Mouse (Mus musculus) ES-E14 (cell line): ENCODE results near the gene Dcn. TPM values are rescaled to one million over a fixed set of nuclear protein-coding genes. Genes with fewer than 3 reads are reported as not detected.

Source experiments
- DNase-seq: peaks from one replicate; pipeline ENCODE4 v3.0.0-alpha.2; 2013; ENCODE audit warnings: low read depth, low spot score
- H3K27ac ChIP-seq: 2 replicates; pipeline ENCODE4 v1.5.1; 2012; ENCODE audit warnings: low read depth, mild to moderate bottlenecking, low read length, moderate library complexity, mixed read lengths; ENCODE audit not compliant: poor library complexity, insufficient read depth, severe bottlenecking
- H3K36me3 ChIP-seq: 2 replicates; pipeline ENCODE4 v1.6.1; 2012; ENCODE audit warnings: mild to moderate bottlenecking, low read length, moderate library complexity, mixed read lengths; ENCODE audit not compliant: control insufficient read depth, poor library complexity, insufficient read depth, severe bottlenecking
- H3K4me1 ChIP-seq, 2 experiments: fragments of 150-350 bp in 1 of 2; sonication (generic) in 1 of 2; 2 replicates each; pipeline ENCODE4 v1.6.1; 2012; ENCODE audit warnings: low read length in 2 of 2, mild to moderate bottlenecking in 1 of 2, mixed read lengths in 1 of 2; ENCODE audit not compliant: control insufficient read depth in 2 of 2, insufficient read depth in 2 of 2, poor library complexity in 1 of 2
- H3K4me3 ChIP-seq, 2 experiments: fragments of 150-350 bp in 1 of 2; sonication (generic) in 1 of 2; 2 replicates each; pipeline ENCODE4 v1.5.1; 2012; ENCODE audit warnings: low read length in 2 of 2, low read depth in 1 of 2, mild to moderate bottlenecking in 1 of 2, mixed read lengths in 1 of 2; ENCODE audit not compliant: insufficient read depth in 1 of 2, poor library complexity in 1 of 2, severe bottlenecking in 1 of 2
- H3K9ac ChIP-seq: 2 replicates; pipeline ENCODE4 v1.6.1; 2012; ENCODE audit warnings: low read depth, mild to moderate bottlenecking, low read length, mixed read lengths; ENCODE audit not compliant: poor library complexity, insufficient read depth, severe bottlenecking
- H3K9me3 ChIP-seq: fragments of 150-350 bp; sonication (generic); 2 replicates; pipeline ENCODE4 v1.6.1; 2012; ENCODE audit warnings: low read depth, mild to moderate bottlenecking, low read length; ENCODE audit not compliant: control insufficient read depth, insufficient read depth
- CHD2 ChIP-seq: IDR thresholded peaks from 2 replicates; pipeline ENCODE4 v1.6.1; 2014; ENCODE audit warnings: mild to moderate bottlenecking, low read depth, low read length, inconsistent platforms
- HCFC1 ChIP-seq: IDR thresholded peaks from 2 replicates; pipeline ENCODE4 v1.6.1; 2012; ENCODE audit warnings: low read length, inconsistent platforms, borderline replicate concordance; ENCODE audit not compliant: insufficient read depth
- MAFK ChIP-seq: IDR thresholded peaks from 2 replicates; pipeline ENCODE4 v1.6.1; 2014; ENCODE audit warnings: mild to moderate bottlenecking, low read depth, low read length, inconsistent platforms; ENCODE audit not compliant: insufficient read depth
- ZC3H11A ChIP-seq: IDR thresholded peaks from 2 replicates; pipeline ENCODE4 v1.6.1; 2012; ENCODE audit warnings: low read depth, mild to moderate bottlenecking, inconsistent platforms, low read length, borderline replicate concordance
- ZNF384 ChIP-seq: IDR thresholded peaks from 2 replicates; pipeline ENCODE4 v1.6.1; 2012; ENCODE audit warnings: low read depth, low read length, inconsistent platforms
- in situ Hi-C, 2 experiments: fragments of 600-800 bp; cut with MboI; formaldehyde crosslinking; loops; one replicate each; pipeline ENCODE4 v1.15.1; 2025; ENCODE audit warnings: low sequenced_read_pairs in 2 of 2, inconsistent platforms in 1 of 2; ENCODE audit not compliant: unreplicated experiment in 2 of 2
- total RNA-seq: library from RNA; depleted of rRNA; stranded (reverse); fragments of 300-350 nt; gene quantifications from 2 replicates; pipeline ENCODE4 v1.2.3, GENCODE M21; 2012

Gene Dcn
- total RNA-seq, 1 experiment: 0.89 TPM

DNA sequence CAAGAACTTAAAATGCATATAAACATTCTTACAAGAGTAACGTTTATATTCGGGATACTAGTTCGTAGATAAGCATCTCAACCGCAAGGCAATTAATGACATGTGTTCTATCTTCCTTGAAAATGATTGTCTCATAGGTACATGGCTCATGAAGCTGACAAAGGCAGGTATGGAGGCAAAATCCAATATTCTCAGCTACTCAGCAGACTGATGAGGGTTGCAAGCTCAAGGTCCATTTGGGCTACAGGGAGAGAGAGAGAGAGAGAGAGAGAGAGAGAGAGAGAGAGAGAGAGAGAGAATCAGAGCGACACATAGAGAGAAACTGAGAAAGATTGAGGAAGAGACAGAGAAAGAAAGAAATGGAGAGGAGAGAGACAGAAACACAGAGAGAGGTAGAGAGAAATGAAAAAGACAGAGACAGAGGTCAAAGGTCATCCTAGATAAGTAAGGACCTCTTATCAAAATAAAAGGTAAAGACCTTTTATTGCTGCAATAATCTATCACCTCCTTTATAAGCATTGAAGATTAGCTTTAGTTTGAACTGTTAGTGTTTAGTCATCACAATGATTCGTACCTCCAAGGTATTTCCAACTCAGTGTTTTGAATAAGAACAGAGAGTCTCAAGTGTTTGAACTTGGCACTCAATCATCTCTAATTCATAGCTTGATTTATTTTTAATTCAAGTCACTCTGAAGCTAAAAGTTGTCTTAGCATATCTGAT, 8.0 kb downstream of the Dcn start:
- Histone ChIP-seq H3K27ac (no peak overlapping the region), H3K9ac (no peak overlapping the region), H3K9me3 (no peaks in the 10 kb centered on the region), H3K4me1 (no peaks in the 10 kb centered on the region), H3K4me3 (no peak overlapping the region), H3K36me3 (no peaks in the 10 kb centered on the region)
- no peak for DNase-seq
- in situ Hi-C loops: no loop called here
- no peak for TF ChIP-seq MAFK
- no peak for TF ChIP-seq ZC3H11A
- TF ChIP-seq CHD2: no peak
- no peak for TF ChIP-seq ZNF384
- no peak for TF ChIP-seq HCFC1

DNA sequence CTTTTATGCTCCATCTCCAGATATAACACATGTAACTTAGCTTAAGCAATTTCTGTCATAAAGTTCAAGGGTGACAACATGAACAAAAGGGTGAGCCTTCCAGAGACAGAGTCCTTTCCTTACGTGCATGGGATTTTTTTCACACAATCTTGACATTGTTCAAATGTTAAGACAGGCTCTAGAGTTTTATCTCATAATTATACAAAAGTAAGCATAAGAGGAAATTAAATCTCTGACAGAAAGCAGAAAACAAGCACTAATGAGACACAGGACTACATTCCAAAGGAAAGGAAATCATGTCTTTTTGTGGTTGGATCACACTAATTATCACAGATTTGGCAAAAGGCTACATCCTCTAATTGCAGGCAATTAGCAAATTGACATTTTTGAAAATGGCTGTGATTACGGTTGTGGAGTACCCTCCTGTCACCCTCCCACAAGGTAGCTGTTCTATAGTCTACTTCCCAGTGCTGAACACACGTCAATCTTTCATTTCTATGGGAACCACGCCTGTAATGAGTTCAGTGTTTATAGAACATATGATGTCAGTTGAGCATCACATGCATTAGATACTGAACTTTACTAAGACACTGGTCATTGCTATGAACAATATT, 13.1 kb downstream of the Dcn start:
- Histone ChIP-seq H3K9ac (no peak overlapping the region), H3K27ac (no peak overlapping the region), H3K36me3 (no peaks in the 10 kb centered on the region), H3K4me3 (no peak overlapping the region), H3K4me1 (no peaks in the 10 kb centered on the region), H3K9me3 (no peaks in the 10 kb centered on the region)
- no peak for DNase-seq
- TF ChIP-seq ZNF384: no peak
- TF ChIP-seq MAFK: no peak
- no peak for TF ChIP-seq ZC3H11A
- no peak for TF ChIP-seq HCFC1
- no peak for TF ChIP-seq CHD2
- in situ Hi-C loops: no loop called here

DNA sequence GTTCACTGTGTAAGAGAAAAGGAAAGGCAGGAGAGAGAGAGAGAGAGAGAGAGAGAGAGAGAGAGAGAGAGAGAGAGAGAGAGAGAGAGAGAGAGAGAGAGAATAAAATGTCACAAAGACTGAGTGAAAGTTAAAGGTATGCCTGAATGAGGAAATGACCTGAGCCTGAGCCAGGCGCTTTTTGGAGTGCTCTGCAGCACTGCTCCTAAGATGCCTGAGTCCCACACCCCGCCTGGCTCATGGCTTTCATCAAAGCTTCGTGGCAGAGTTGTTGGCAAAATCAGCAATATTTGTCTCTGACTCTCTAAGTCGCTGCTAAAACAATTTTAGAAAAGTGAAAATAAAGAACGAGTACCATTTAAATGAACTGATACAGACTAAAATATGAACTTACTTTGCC, 18.2 kb downstream of the Dcn start:
- Histone ChIP-seq H3K9ac (no peak overlapping the region), H3K4me3 (no peak overlapping the region), H3K27ac (no peak overlapping the region), H3K9me3 (no peaks in the 10 kb centered on the region), H3K36me3 (no peaks in the 10 kb centered on the region), H3K4me1 (no peaks in the 10 kb centered on the region)
- in situ Hi-C loops: no loop called here
- TF ChIP-seq CHD2 (no peak), HCFC1 (no peak), ZNF384 (no peak), MAFK (no peak), ZC3H11A (no peak)
- no peak for DNase-seq

DNA sequence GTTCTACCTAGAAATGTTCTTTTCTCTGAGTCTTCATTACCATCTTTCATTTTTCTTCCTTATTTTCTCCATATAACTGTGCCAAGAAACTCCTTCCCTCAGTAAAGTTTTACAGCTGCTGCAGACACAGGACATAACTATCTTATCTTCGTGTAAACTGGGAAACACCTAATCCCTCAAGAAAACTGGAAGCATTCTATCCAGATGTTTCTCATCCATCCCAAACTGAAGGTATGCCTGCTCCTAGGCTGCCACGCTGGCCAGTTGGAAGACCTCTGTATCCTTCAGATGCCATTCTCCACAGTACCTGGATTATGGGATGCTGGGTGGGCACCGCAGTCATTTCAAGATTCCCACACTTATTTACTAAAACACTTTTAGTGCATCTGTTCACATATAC, 44.0 kb downstream of the Dcn start:
- TF ChIP-seq ZNF384 (no peak), CHD2 (no peak), ZC3H11A (no peak), MAFK (no peak), HCFC1 (no peak)
- Histone ChIP-seq H3K9me3 (no peaks in the 10 kb centered on the region), H3K36me3 (no peaks in the 10 kb centered on the region), H3K27ac (no peak overlapping the region), H3K9ac (no peak overlapping the region), H3K4me3 (no peak overlapping the region), H3K4me1 (no peaks in the 10 kb centered on the region)
- DNase-seq: no peak
- in situ Hi-C loops: no loop called here
